Mouse (Mus musculus): ENCODE data around the gene Sik1. TPM values are rescaled to one million over a fixed set of nuclear protein-coding genes. Genes with fewer than 3 reads are reported as not detected.

The Sik1 gene
- polyA plus RNA-seq, 1 experiment = 9.7 TPM

DNA sequence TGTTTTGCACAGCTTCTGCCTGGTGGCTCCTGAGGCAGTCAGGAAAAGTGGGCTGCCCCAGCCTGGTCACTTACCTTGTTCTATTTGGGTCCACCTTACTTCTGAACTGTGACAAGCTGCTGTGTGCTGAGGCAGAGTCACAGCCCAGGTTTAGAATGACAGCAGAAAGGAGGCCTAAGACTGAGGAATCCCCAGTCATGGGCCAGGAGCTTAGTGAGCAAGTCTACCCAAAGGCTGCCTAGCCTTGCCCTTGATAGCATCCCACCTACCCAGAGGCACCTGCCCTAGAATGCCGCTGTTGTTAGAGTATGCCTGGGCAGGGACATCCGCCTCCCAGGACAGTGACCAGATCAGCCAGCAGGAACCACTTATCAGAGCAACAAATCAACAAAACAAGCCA lies 3.2 kb upstream of the Sik1 start:
- no peak for TF ChIP-seq CTCF (IDR thresholded peaks at IDR 0.05; ENCODE audit: extremely low read depth, insufficient read depth, low read length)
- TF ChIP-seq POLR2A (IDR thresholded peaks at IDR 0.05; ENCODE audit: extremely low read depth, insufficient read depth, low read length) = no peak
- Histone ChIP-seq H3K4me3 (ENCODE audit: insufficient read depth, low read length) (no peak overlapping the region), H3K27ac (ENCODE audit: insufficient read depth, low read length) (no peak overlapping the region), H3K4me1 (ENCODE audit: control insufficient read depth, insufficient read depth, low read length) (peaks cover 2% of the 10 kb centered on the region; the same call in 1 of the 2 replicates)

DNA sequence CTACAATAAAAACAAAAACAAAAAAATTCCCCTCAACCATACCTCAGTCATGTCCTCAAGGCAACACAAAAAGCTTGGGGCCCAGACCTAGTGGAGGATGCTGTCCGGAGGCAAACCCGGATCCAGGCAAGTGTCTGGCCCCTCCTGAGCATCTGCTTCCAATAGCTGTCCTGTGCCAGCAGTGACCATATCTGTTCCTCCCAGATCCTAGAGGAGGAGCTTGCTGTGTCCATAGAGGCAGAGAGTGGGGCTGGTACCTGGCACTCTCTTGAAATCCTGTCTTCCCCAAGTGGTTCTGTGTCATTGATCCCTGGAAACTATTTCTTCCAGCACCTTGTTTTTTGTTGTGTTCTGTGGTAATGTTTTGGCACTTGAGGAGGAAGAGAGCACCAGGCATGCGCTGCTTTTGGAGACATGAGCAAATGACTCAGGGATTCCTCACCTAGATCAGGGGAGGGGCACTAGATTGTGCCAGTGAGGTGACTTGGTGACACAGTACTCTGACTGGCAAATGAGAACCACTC lies 2.4 kb upstream of the Sik1 start:
- Histone ChIP-seq H3K4me3 (ENCODE audit: insufficient read depth, low read length) (no peak overlapping the region), H3K27ac (ENCODE audit: insufficient read depth, low read length) (no peak overlapping the region), H3K4me1 (ENCODE audit: control insufficient read depth, insufficient read depth, low read length) (peaks cover 2% of the 10 kb centered on the region; the same call in 1 of the 2 replicates)

GRCm38 (mm10) chr17:31857251-31857650 lies 1.6 kb upstream of the Sik1 start:
- Histone ChIP-seq H3K27ac (ENCODE audit: insufficient read depth, low read length) (0 out of 2 replicates have a peak overlapping the region, but pooled peaks have one; percentile 7), H3K4me1 (ENCODE audit: control insufficient read depth, insufficient read depth, low read length) (peaks cover 2% of the 10 kb centered on the region; the same call in 1 of the 2 replicates), H3K4me3 (ENCODE audit: insufficient read depth, low read length) (no peak overlapping the region)
- no peak for TF ChIP-seq POLR2A (IDR thresholded peaks at IDR 0.05; ENCODE audit: extremely low read depth, insufficient read depth, low read length)
- TF ChIP-seq CTCF (IDR thresholded peaks at IDR 0.05; ENCODE audit: extremely low read depth, insufficient read depth, low read length) = no peak

More for the DNA sequence above, 2.4 kb upstream of the Sik1 start:
- no peak for TF ChIP-seq POLR2A (IDR thresholded peaks at IDR 0.05; ENCODE audit: extremely low read depth, insufficient read depth, low read length)

- peak overlapping the region; percentile 55; the same call in 1 of the 2 replicates for H3K4me3 ChIP-seq (ENCODE audit: insufficient read depth, low read length)
- H3K4me1 ChIP-seq (ENCODE audit: control insufficient read depth, insufficient read depth, low read length) = peaks cover 2% of the 10 kb centered on the region; the same call in 1 of the 2 replicates
- H3K27ac ChIP-seq (ENCODE audit: insufficient read depth, low read length) = peak overlapping the region; percentile 88; the same call in 1 of the 2 replicates
- 0 out of 2 replicates have a peak, but pooled peaks have one; percentile 13 for TF ChIP-seq POLR2A (IDR thresholded peaks at IDR 0.05; ENCODE audit: extremely low read depth, insufficient read depth, low read length)
- no peak for TF ChIP-seq CTCF (IDR thresholded peaks at IDR 0.05; ENCODE audit: extremely low read depth, insufficient read depth, low read length)
Measured at GRCm38 (mm10) chr17:31856519-31857160, 1.0 kb upstream of the Sik1 start.

- Histone ChIP-seq H3K4me1 (ENCODE audit: control insufficient read depth, insufficient read depth, low read length) (peaks cover 2% of the 10 kb centered on the region; the same call in 1 of the 2 replicates), H3K27ac (ENCODE audit: insufficient read depth, low read length) (peak overlapping the region; percentile 82), H3K4me3 (ENCODE audit: insufficient read depth, low read length) (peak overlapping the region; percentile 81)
- TF ChIP-seq POLR2A (IDR thresholded peaks at IDR 0.05; ENCODE audit: extremely low read depth, insufficient read depth, low read length) (no peak), CTCF (IDR thresholded peaks at IDR 0.05; ENCODE audit: extremely low read depth, insufficient read depth, low read length) (no peak)
Measured at GRCm38 (mm10) chr17:31854770-31855596, 621 bp downstream of the Sik1 start.

GRCm38 (mm10) chr17:31853448-31854188 lies 2.0 kb downstream of the Sik1 start:
- Histone ChIP-seq H3K27ac (ENCODE audit: insufficient read depth, low read length) (no peak overlapping the region), H3K4me3 (ENCODE audit: insufficient read depth, low read length) (peak overlapping the region; percentile 4; the same call in 1 of the 2 replicates), H3K4me1 (ENCODE audit: control insufficient read depth, insufficient read depth, low read length) (peaks cover 2% of the 10 kb centered on the region; the same call in 1 of the 2 replicates)
- TF ChIP-seq CTCF (IDR thresholded peaks at IDR 0.05; ENCODE audit: extremely low read depth, insufficient read depth, low read length) (no peak), POLR2A (IDR thresholded peaks at IDR 0.05; ENCODE audit: extremely low read depth, insufficient read depth, low read length) (no peak)

- Histone ChIP-seq H3K4me3 (ENCODE audit: insufficient read depth, low read length) (peak overlapping the region; percentile 4; the same call in 1 of the 2 replicates), H3K27ac (ENCODE audit: insufficient read depth, low read length) (no peak overlapping the region), H3K4me1 (ENCODE audit: control insufficient read depth, insufficient read depth, low read length) (peaks cover 2% of the 10 kb centered on the region; the same call in 1 of the 2 replicates)
- no peak for TF ChIP-seq POLR2A (IDR thresholded peaks at IDR 0.05; ENCODE audit: extremely low read depth, insufficient read depth, low read length)
- TF ChIP-seq CTCF (IDR thresholded peaks at IDR 0.05; ENCODE audit: extremely low read depth, insufficient read depth, low read length) = no peak
Measured at GRCm38 (mm10) chr17:31852782-31853447, 2.7 kb downstream of the Sik1 start.

- Histone ChIP-seq H3K4me3 (ENCODE audit: insufficient read depth, low read length) (no peak overlapping the region), H3K27ac (ENCODE audit: insufficient read depth, low read length) (no peak overlapping the region), H3K4me1 (ENCODE audit: control insufficient read depth, insufficient read depth, low read length) (peaks cover 2% of the 10 kb centered on the region; the same call in 1 of the 2 replicates)
- no peak for TF ChIP-seq CTCF (IDR thresholded peaks at IDR 0.05; ENCODE audit: extremely low read depth, insufficient read depth, low read length)
- TF ChIP-seq POLR2A (IDR thresholded peaks at IDR 0.05; ENCODE audit: extremely low read depth, insufficient read depth, low read length) = no peak
Measured at GRCm38 (mm10) chr17:31851816-31852476, 3.7 kb downstream of the Sik1 start.
